Comparison of ENCODE assay signal across 10 mouse cellular contexts in the genomic region with DNA sequence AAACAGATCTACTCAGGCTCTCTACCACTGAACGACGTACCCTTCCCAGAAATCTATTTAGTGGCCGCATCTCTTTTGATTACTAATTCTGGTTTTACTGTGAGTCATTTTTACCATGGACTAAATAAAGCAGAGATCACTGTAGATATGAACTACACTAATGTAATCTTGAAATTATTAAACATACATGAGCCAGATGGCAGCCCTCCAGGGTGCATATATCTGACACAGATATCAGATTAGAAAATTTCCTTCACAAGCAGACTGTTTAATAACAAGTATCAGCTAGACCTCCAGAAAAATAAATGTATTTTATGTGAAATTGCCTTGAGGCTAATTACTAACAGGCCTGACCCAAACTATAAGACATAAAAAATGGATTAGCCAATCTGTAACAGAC.
"Had no signal": no experiment of that assay in that cellular context is flagged by ENCODE, and none has a peak within 500 bp of the region (broad histone marks: within the 10 kb centered on the region; RNA-seq: fewer than 3 reads in every experiment).

No protein-coding gene starts in this region.

- H3K4me2 ChIP-seq: limb, embryonic 12.5 days; liver, embryonic 13.5 days had no signal

- H3K4me1 ChIP-seq: limb, embryonic 12.5 days; liver, embryonic 13.5 days had no signal

- H3K27me3 ChIP-seq: limb, embryonic 12.5 days; liver, embryonic 13.5 days had no signal

- H3K9me3 ChIP-seq: limb, embryonic 12.5 days; liver, embryonic 13.5 days had no signal

- H3K36me3 ChIP-seq: limb, embryonic 12.5 days; liver, embryonic 13.5 days had no signal

- DNase-seq: kidney, postnatal 14 days; liver; liver, embryonic 13.5 days; liver, postnatal 0 days; lung, postnatal 36 days; right cerebral cortex, postnatal 14 days; thymus, postnatal 36 days had no signal

- H3K9ac ChIP-seq: limb, embryonic 12.5 days; liver, embryonic 13.5 days; liver, postnatal 0 days had no signal

- H3K27ac ChIP-seq: limb, embryonic 12.5 days; liver, embryonic 13.5 days had no signal

- ATAC-seq: liver, postnatal 0 days; lung, postnatal 0 days; midbrain, embryonic 16.5 days had no signal

- H3K4me3 ChIP-seq: limb, embryonic 12.5 days; liver, embryonic 13.5 days had no signal
